Mouse (Mus musculus): ENCODE measurements around the gene Lrrc2.

Gene Lrrc2

DNA sequence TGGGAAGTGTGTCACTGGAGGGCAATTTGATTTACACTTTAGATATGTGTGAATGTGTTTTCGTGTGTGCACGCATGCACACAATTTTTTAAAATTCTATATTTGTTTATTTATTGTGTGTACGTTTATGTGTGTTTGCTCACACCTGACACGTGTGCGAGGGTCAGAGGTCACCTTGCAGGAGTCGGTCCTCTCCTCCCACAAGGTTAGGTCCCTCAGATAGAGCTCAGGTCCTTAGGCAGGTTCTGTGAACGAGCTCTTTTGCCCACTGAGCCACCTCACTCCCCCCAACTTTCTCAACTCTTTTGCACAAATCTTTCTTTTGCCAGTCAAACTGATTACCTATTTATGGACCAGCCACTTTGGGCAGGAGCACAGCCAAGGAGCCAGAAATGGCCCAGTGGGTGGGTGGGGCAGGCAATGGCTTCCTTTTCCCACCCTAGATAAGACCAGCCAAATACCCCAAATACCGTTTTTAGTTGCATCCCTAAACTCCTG, 2.5 kb upstream of the Lrrc2 start:
- DNase-seq, result no peak

DNA sequence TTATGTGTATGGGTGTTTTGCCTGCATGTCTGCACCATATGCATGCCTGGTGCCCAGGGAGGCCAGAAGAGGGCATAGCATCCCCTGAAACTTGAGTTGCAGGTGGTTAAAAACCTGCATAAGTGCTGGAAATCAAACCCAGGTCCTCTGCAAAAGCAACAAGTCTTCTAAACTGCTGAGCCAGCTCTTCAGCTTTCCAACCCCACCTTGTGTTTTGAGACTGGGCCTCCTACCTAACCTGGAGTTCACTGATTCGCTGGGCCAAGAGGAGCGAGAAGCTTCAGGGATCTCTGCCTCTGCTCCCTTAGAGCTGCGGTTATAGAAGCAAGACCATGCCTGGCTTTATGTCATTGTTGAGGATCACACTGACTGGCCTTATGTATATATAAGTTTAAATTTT, 1.2 kb upstream of the Lrrc2 start:
- no peak for DNase-seq

DNA sequence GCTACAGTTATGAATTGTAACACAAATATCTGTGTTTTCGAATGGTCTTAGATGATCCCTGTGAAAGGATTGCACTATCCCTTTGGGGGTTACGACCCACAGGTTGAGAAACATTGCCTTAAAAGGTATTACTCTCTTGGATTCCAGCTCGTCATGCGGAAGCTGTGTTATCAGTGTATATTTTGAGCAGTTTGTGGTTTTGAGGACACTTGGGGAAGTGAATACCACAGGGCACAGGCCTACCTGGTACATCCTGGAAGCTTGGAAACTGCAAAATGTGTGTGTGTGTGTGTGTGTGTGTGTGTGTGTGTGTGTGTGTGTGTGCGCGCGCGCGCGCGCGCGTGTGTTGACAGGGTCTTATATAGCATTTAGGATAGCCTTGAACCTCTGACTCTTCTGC, 521 bp downstream of the Lrrc2 start:
- no peak for DNase-seq

DNA sequence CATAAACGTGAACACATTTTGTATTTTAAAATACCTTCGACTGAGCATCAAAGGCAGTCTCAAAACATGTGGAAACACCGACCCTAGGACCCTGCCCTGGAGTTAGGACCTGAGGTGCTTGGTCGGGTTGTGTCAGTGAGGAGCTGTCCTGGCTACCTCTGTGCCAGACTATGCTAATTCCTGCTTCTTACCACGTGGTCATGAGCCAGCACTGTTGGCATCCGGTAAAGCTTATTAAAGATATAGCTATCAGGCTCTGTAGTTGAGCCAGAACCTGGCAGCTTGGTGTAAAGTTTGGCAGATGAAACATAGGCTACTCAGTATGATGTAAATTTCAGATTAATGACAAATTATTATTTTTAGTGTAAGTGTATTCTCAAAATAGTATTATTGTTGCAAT, 1.1 kb downstream of the Lrrc2 start:
- DNase-seq, result no peak

DNA sequence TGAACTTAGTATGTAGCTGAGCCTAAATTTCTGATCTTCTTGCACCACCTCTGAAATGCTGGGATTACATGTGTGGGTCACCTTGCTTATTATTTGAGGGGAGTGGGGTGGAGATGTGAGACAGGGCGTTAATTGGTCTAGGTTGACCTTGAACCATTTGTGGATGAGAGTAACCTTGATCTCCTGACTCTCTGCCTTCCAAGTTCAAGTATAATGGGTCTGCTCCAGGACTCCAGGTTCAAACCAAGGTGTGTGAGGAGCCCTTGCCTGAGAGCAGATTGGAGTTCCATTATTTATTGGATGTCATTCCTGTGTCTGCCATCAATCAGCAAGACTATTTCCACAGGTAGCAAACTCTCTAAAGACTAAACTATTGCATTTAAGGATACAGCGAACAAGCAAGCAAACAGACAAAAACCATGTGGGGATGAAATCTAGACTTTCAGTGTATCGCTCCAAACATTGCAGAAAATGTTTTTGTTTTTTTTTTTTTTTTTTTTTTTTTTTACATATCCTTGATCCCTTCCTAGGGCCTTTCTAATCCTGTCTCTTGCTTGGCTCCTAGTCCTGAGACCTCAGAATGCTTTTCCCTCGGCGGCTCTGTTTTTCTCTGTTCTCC, 1.7 kb downstream of the Lrrc2 start:
- DNase-seq, result no peak

DNA sequence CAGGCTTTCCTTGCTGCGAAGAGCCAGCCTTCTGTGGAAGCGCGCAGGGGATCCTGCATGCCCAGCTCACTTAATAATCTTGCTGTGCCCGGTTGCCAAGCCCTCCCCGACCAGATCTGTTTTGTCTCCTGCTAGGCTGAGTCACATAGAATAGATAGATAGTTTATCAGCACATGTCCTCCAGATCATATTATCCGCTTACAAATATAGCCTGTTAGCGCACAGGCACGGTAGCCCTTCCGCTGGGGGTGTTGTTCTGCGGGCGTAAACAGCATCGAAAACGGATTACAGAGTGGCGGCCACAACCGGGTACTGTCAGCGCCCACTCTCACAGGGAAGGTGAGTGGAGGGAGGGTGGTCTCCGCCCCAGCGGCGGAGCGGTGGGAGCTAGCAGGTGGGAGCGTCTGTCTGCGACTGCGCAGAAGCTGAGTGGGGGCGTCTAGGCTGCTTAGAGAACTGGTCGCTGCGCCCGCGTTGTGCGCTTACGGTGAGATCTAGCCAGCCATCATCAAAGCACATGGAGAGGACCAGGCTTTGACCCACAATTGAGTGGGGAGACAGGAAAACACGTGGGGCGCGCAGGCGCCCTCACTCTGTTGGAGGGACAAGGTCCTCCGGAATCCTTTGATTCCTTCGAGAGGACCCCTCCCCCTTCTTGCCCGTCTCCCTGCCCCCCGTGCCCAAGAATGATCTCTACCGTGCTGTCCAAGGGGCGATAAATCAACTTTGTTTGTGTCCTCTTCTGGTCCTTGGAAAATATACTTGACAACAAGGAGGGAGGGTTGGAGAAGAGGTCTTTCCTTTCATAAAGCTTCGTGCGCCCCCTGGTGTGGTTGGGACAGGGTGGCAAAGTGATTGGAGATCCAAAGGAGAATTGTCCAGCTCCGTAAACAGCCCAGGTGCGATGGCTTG, 2.5 kb downstream of the Lrrc2 start:
- DNase-seq, result peak; percentile 79

DNA sequence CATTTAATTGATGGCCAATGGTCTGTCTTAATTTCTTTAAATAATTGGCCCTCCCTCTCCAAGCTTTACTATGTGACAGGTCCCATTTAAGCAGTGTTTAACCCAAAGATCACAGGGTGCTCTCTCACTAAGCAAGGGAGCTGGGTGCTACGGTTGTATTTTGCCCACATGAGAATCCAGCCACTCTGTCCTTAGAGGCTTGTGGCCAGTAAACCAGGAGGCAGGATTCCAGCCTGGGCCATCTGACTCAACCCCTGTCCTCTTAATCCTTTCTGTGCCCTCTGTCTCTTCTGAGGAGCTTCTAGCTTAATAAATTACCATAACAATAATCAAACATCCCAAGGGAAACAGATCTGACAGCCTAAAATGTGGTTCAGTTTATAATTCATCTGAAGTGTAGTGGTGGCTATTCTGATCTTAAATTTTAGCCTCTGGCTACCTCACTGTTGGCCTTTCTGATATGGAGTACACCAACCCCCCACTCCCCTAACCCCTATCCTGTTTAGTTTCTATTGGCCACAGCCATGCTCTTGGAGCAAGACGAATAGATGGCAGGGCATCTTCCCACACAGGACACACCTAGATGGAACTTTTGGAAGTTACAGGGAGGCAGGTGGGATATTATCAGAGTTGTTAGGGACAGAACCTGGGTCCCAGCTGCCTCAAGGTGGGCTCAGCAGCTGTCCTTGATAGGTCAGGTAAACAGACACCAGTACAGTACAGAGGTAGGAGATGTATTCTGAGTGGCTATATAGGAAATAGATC, 3.5 kb downstream of the Lrrc2 start:
- no peak for DNase-seq

DNA sequence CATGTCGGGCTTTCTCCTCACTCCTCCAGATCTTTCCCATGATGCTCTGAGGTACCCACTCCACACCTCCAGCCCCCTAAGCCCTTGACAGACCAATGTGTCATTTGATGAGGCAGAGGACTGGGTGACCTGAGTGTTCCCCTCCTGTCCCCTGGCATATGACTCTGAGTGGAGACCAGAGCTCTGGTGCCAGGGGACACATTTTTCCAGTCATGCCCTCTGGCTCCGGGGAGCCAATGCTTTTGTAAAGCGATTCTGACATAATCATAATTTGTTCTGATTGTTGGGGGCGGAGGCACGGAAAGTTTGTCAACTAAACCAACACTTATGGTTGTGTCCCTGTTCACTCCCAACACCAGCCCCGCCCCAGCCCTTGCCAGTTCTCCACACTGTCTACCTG, 4.6 kb downstream of the Lrrc2 start:
- no peak for DNase-seq

DNA sequence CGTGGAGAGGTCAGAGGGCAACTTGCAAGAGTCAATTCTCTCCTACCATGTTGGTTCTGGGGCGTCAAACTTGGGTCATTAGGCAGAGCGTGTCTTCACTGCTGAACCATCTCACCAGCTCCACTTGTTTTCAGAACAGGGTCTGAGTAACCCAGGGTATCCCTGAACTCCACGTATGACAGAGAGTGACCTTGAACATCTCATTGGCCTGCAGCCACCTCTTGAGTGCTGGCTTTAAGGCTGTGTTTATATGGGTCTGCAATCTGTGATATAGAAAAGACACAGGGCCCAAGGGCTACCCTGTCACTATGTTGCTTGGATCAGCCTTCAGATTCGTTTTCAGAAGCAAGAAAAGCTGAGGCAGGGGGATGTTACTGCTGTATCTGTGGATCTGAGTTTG, 8.3 kb downstream of the Lrrc2 start:
- no peak for DNase-seq

DNA sequence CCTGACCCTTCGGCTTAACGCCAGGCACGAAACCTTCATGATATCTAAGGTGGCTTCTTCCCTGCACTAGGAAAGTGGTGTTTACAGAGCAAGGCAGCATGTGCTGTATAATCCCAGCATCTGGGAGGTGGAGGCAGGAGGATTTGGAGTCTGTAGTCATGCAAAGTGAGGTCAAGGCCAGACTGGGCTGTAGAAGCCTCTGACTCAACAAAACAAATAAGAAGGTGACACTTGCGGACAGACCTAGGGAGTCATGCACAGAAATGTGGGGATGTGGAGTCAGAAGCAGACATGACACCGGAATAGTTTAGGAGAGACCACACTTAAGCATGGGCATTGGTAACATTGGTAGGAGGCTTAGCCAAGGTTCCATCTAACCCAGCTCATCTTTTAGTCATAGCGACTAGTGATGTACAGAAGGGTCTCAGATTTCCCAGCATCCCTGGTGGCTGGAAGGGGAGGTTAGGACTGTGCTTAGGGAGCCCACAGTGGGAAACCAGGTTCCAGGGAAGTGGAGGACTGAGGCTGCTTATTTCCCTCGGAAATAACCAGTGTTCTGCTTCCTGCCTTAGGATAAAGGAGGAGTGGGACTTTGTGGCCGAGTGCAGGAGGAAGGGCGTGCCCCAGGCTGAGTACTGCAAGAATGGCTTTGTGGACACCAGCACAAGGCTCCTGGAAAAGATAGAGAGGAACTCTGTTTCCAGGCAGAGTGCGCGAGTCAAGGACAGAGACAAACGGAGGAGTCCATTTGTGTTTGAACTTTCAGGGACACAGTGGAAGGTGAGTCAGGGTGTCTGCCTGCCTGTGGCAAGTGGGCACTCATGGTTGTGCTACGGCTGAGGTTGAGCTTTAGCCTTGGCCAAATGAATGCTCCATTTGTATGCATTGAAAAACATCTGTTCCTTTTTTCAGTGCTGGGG, 9.1 kb downstream of the Lrrc2 start:
- no peak for DNase-seq

DNA sequence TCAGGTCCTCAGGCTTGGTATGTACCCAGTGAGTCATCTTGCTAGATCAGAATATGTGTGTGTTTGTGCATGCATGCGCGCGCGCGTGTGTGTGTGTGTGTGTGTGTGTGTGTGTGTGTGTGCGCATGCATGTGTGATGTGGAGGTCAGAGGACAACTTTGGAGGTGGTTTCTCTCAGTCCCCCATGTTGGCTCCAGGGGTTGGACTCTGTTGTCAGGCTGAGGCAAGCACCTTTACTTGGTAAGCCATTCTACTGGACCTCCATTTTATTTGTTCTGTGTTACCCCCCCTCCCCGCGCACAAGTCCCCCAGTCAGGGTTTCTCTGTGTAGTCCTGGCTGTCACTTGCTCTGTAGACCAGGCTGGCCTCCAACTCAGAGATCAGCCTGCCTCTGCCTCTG, 10.0 kb downstream of the Lrrc2 start:
- DNase-seq, result no peak

DNA sequence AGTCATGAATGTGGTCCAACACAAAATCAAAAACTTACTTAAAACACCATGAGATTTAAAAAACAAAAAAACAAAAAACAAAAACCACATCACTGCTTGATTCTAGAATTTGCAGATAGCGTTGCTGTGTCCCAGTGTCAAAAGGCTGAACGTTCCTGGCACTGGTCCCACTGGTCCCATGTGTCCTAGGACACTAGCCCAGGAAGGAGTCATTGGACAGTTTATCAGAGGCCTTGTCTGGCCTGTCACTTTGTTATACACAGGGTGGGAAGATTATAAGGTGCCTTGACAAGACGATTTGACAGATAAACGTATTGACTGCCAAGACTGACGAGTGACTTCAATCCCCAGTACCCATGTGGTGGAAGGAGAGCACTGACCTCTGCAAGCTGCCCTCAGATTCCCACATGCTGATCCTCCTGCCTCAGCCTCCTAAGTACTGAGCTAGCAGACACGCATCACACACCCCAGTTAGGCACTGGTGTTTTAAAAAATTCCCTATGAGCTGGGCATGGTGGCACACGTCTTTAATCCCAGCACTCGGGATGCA, 12.3 kb downstream of the Lrrc2 start:
- no peak for DNase-seq

DNA sequence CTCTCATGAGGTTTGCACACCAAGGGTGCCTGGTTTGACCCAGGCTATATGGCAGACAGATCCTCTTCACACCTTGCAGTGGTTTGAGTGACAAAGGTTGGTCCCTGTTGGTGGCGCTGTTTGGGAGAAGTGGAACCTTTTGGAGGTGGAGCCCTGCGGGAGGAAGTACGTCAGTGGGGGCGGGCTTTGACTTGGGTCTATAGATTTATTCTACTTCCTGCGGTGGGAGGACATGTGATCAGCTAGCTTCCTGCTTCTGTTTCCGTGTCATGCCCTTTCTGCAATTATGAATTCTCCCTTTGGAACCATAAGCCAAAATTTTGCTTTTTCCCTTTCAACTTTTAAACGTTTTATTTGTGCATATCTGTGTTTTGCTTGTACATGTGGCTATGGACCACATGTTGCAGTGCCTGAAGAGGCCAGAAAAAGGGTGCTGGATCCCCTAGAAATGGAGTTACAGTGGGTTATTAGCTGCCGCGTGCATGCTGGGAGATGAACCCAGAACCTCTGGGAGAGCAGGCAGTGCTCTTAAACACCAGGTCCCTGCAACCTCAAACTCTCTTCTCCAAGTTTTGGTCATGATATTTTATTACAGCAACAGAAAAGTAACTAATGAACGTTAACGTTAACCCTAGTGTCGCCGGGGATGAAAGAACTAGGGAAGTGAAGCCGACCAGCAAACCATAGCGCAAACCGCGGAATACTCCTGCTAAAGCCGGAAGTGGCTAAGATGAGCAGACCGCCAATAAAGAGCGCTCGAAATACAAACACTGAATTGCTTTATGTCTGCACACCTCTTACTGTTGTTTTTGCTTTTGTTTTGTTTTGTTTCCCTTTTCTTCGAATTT, 13.9 kb downstream of the Lrrc2 start:
- no peak for DNase-seq

DNA sequence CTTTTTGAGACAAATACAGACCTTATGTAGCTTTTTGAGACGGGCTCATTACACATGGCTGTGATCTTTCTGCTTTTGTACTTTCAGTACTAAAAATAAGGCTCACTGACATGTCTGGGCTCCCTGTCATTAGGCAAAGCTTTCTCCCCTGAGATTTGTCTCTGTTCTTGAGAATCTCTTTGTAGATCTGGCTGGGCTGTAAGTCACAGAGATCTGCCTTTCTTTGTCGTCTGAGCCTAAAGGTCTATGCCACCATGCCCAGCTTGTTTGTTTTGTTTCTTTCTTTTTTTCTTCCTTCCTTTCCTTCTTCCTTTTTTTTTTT, 14.5 kb downstream of the Lrrc2 start:
- no peak for DNase-seq

DNA sequence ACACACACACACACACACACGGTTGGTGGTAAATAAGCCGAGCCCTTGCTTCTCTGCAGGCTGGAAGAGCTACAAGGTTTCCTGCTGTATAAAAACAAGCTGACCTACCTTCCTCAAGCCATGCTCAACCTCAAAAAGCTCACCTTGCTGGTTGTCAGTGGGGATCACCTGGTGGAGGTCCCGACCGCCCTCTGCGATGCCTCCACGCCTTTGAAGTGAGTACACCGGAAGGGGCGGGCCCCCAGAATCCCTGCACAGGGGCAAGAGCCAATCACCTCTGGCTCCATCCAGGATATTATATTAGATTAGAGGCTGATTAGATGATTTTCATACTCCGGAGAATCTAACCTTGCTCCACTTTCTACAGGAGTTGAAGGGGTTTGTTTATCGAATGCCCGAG, 28.1 kb downstream of the Lrrc2 start:
- no peak for DNase-seq

DNA sequence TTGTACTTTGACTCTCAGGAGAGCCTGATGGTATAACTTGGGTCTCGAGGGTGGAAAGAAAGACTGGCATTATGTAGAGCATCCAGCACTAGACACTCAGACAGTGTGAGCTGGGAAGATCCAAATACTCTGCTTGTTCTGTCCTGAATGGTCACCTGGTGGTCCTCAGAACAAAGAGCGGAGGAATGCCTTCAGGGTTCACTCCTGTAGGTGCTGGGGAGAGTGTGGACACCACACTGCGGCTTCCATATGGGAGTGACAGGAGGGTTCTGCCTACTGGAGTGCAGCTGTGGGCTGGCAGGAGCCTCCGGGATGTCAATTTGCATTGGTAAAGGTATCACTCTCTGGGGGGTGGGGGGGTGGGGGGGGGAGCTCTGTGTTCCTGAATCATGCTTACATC, 31.0 kb downstream of the Lrrc2 start:
- DNase-seq, result peak; percentile 7

DNA sequence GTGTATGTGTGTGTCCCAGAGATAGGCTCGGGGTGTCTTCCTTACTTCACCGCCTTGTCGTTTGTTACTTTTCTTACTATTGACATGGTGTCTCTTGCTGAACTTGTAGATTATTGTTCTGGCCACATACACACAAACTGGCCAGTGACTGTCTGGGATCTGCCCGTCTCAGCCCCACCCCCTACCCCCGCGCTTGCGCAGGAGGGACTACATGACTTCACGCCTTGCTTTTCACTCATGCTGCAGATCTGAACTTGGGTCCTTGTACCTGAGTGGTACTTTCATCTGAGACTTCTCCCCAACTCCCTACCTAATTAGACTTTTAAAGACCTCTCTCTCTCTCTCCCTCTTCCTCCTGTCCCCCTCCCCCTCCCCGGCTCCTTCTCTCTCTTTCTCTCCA, 32.8 kb downstream of the Lrrc2 start:
- DNase-seq, result no peak

DNA sequence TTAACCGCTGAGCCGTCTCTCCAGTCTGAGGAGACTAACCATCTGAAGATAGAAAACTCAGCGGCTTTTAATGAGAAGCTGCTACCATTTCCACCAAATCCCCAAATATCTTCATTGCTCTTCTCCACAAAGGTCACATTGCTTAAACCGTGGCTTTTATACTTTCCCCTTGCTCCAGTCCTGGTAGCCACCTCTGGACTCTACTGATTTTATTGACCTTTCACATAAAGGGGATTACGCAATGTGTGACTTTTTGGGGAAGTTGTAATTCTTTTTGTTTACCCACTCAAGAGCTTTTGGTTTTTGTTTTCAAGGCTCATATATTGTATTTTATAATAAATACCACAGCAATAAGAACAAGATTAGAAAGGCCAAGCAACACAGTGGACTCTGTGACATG, 34.2 kb downstream of the Lrrc2 start:
- DNase-seq, result no peak

DNA sequence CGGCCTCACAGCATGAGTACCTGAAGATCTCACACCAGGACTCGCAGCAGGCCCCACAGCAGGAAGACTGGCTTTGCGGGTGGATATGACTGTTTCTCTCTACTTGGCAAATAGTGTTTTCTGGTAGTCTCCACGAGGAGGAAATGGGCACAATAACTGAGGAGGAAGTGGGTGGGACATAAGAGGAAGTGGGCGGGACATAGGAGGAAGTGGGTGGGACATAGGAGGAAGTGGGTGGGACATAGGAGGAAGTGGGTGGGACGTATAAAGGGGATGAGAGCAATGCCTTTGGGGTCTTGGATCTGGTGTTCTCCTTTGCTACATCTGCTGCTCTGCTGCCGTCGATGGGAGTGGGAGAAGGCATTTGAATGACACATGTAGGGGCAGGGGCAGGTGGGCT, 34.6 kb downstream of the Lrrc2 start:
- DNase-seq, result no peak

DNA sequence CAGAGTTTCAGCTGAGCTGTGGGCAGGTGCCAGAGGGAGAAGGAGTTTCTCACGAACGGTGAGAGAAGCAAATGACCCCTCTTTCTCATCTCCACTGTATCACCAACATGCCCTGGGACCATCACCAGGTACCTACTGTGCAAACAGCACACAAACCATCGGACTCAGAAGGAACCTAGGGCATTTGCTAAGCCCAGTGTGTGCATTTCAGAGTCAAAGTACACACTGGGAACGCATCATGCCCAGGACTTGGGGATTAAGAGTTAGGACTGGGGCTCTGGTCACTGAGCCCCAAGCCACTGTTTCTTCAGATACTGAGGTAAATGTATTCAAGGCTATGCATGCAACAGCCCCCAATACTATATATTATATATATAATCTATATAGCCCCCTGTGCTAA, 36.0 kb downstream of the Lrrc2 start:
- DNase-seq, result no peak

DNA sequence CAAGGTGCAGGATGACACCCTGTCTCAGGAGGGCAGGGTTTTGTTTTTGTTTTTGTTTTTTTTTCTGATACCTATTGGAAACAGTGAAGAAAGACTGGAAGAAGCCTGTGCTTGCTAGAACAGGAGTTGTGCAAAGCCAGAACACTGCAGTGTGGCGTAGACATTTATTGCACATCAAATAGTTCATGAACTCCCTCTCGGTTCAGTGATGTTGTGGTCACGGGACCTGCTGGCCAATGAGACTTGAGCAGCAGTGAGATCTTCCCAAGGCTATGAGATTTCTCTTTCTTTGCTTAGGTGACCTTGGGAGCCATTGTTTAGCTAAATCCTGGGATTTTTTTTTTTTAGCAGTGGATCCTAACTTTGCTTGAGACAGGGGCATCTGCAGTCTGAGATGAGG, 36.7 kb downstream of the Lrrc2 start:
- no peak for DNase-seq

DNA sequence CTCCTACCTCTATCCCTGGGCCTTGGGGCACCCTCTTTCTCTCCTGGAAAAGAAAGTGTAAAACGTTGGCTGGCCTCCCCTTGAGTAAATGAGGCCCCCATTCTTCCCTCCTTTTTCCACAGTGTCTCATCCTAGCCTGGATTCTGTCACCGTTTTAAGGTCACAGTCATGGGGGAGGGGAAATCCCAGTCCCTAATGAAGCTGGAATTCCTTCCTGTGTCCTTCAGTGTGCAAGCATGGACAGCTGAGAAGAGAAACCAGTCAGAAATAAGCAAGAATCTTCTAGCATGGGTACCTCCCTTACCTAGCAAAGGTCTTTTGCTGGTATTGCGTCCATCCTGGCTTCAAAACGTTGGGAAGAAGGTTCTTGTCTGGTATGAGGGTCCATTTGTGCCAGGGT, 37.8 kb downstream of the Lrrc2 start:
- DNase-seq, result no peak
